Mouse (Mus musculus) lung, adult 2 months (tissue): ENCODE measurements around the gene Azin2. TPM values are rescaled to one million over a fixed set of nuclear protein-coding genes. Genes with fewer than 3 reads are reported as not detected.
A peak's percentile ranks its signal among the peaks of the same experiment; 100 is the strongest.

Source experiments
- DNase-seq: peaks from one replicate; pipeline ENCODE4 v3.0.0; 2022
- H3K4me1 ChIP-seq: fragments of 200-500 bp; 2 replicates; pipeline ENCODE4 v1.6.1; 2011; ENCODE audit warnings: low read length; ENCODE audit not compliant: control insufficient read depth, insufficient read depth
- H3K4me3 ChIP-seq: fragments of 200-500 bp; replicated peaks from 2 replicates; pipeline ENCODE3; 2011; ENCODE audit warnings: low read depth, mild to moderate bottlenecking, control low read depth, low read length; ENCODE audit errors: extremely low read depth
- CTCF ChIP-seq: fragments of 200-500 bp; IDR thresholded peaks from 2 replicates; pipeline ENCODE4 v1.5.1; 2011; ENCODE audit warnings: mild to moderate bottlenecking, low read length, control low read depth; ENCODE audit not compliant: insufficient read depth
- POLR2A ChIP-seq: fragments of 200-500 bp; IDR thresholded peaks from 2 replicates; pipeline ENCODE4 v1.6.1; 2011; ENCODE audit warnings: low read depth, mild to moderate bottlenecking, control low read depth, low read length, borderline replicate concordance; ENCODE audit errors: extremely low read depth
- WGBS: fragments of 180-500 bp; shearing (Covaris S2); methylation state at CpG from one replicate; pipeline ENCODE4 v1.1.7; 2018; 5-methylcytosine and 5-hydroxymethylcytosine counted together
- polyA plus RNA-seq: library from polyadenylated mRNA; depleted of rRNA; stranded (reverse); fragments of >200 nt; gene quantifications from 2 replicates; pipeline ENCODE4 v1.2.3, GENCODE M21; 2012

Azin2 gene
- polyA plus RNA-seq, 1 experiment, result 46.2 TPM

DNA sequence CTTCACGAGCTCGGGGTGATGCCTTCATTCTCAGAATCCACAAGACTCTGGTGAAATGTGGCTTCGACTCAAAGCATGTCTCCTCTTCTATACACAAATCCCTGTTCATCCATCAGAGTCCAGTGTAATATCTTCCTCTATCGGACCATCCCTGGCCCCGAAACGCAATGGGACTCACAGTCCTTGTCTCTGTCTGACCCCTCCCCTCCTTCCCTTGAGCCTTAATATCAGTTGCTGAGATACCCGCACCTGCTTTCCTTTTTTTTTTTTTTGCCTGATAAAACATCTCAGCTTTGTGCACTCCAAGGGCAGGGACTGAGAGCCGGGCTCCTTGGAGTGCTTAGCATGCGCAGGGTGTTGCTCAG lies 666 bp upstream of the Azin2 start:
- TF ChIP-seq CTCF, result no peak
- no peak for TF ChIP-seq POLR2A
- 7% methylated on average over 9 of the region's 9 CpGs for WGBS
- DNase-seq, result no peak
- Histone ChIP-seq H3K4me1 (peaks cover 1% of the 10 kb centered on the region; the same call in 1 of the 2 replicates), H3K4me3 (peak overlapping the region; percentile 22)

DNA sequence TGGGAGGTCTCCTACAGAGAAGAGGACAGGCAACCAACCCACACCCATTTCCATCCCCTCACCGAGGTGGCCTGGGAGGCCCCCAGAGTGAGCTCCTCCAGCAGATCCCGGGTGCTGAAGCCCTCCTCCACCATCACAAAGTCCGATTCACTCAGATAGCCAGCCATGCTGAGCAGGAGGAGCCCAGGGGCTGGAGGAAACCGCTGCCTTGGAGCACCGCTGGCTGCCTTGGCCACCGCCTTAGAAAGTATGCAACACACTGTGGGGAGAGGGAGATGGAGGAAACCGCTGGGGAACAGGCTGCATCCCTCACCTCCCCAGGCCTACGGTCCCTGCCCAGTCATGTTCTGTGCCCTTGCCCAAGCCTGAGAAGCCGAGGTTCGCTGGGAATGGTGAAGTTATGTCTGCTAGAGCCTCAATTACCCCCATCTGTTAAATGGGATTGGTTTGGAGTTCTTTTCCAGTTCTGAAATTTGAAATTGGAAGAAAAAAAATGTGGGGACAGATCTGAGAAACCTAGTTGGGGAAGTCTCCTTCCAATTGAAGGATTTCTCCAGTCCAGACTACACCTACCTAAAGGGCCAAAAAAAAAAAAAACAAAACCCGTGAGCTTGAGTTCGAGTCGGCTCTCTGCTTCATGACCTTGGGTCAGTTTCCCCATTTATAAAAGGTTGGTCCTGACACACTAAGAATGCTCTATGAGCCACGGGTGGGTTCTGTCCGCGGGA lies 777 bp downstream of the Azin2 start:
- peak overlapping the region; percentile 80 for H3K4me3 ChIP-seq
- TF ChIP-seq POLR2A, result no peak
- TF ChIP-seq CTCF, result no peak
- no peak for DNase-seq
- WGBS, result 12% methylated on average over 16 of the region's 16 CpGs
- no peaks in the 10 kb centered on the region for H3K4me1 ChIP-seq

DNA sequence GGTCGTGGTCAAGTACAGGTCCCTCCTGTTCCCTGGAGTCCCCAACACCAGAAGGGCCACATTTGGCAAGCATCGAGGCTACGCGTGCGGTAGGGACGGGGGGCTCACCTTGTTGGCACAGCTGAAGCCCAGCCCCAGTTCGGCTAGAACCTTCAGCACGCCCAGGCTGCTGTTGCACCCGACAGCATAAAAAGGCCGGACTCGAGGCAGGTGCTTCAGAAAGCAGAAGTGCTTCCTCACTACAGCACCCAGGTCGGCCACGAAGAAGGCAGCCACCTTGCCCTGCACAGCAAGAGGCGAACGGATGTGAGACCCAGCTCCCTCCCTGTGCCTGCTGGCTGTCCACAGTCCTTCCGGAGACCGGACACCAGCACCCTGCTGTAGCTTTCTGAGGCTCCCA lies 2.6 kb downstream of the Azin2 start:
- no peak overlapping the region for H3K4me3 ChIP-seq
- TF ChIP-seq POLR2A, result no peak
- no peak for TF ChIP-seq CTCF
- 79% methylated on average over 17 of the region's 17 CpGs for WGBS
- no peaks in the 10 kb centered on the region for H3K4me1 ChIP-seq
- no peak for DNase-seq

DNA sequence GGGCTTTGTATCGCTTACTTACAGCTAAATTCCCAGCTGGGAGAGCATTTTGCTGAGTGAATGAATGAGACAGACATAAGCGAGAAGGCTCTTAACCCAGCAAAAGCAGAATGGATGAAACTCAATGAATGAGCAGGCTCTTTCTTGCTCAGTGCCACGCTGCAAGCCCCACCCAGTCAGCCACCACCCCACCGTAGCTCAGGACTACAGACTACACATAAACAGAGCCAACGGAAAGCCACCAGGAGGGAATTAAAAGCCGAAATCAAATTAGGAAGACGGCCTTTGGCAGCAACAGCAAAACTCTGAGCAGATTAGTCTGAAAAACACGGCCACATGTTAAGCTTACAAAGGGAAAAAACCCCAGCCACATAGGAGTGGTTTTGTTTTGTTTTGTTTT lies 3.4 kb downstream of the Azin2 start:
- Histone ChIP-seq H3K4me3 (no peak overlapping the region), H3K4me1 (no peaks in the 10 kb centered on the region)
- WGBS, result 73% methylated on average over 8 of the region's 8 CpGs
- DNase-seq, result no peak
- TF ChIP-seq POLR2A, result no peak
- TF ChIP-seq CTCF, result no peak

DNA sequence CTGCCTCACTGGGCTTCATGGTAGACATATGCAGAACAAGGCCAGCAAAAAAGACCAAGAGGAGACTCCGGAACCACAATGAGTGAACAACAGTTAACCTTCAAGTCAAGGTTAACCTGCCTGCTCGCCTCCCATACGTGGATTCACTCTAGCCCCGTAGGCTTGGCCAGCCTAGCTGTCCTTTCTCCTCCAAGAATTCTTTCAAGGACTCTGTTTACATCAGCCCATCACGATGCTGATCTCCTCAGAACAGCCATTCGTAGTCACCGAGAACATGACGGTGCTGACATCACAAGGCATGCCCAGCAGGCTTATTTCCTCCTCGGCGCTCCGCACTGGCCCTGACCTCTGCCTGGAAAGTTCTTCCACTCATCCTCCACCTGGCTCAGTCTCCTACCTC lies 4.1 kb downstream of the Azin2 start:
- WGBS, result 70% methylated on average over 11 of the region's 11 CpGs

DNA sequence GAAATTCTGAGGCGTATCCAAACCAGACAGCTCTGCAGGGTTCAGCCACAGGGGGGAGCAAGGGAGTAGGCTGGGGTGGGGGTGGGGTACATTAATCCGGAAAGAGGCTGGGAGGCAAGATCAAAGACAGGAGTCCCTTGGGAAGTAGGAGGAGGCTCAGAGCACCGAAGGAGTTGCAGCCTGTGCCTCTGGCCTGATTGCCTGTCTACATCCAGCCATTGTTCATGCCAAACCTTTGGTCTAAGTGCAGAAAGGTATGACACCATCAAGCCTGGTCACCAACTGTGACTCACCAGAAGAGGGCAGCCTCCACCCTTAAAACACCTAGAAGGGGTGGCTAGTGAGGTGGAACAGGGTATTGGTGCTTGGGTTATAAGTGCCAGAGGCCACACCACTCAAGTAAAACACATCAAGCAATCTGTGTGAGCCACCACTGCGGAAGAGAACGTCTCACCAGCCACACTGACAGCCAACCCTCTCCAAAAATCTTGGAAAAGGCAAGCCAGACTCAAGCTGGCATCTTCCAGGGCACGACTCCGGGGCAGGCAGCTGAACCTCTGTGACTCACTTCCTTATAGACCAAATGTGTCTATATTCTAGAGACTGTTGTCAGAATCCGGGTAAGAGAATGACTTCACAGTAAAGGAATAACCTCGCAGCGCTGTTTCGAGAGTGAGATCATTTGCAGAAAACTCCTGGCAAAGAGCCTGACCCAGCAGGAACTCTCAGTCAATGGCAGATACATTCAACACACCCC lies 4.9 kb downstream of the Azin2 start:
- 22% methylated on average over 11 of the region's 11 CpGs for WGBS
- DNase-seq, result peak; percentile 60
- TF ChIP-seq CTCF (peak; percentile 44), POLR2A (no peak)
- H3K4me3 ChIP-seq, result no peak overlapping the region
- no peaks in the 10 kb centered on the region for H3K4me1 ChIP-seq

More for the DNA sequence above, 4.1 kb downstream of the Azin2 start:
- no peak overlapping the region for H3K4me3 ChIP-seq
- DNase-seq, result no peak
- TF ChIP-seq CTCF, result no peak
- TF ChIP-seq POLR2A, result no peak
- H3K4me1 ChIP-seq, result no peaks in the 10 kb centered on the region

DNA sequence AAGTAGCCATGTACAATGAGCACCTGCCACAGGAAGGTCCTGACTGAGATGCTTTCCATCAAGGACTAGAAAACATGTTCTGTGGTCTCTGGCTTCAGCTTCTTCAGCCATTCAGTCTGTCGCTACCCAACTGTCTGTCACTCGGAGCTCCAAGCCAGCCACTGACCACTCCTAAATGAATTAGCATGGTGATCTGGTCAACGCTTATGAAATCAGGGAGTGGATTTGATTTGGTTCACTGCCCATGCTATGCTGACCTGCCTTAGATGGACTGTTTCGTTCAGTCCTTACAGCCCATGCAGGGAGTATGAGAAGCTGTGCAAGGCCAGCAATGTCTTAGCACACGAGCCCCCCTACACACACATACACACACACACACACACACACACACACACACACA lies 8.4 kb downstream of the Azin2 start:
- Histone ChIP-seq H3K4me3 (no peak overlapping the region), H3K4me1 (peaks cover 5% of the 10 kb centered on the region; the same call in 1 of the 2 replicates)
- 73% methylated on average over 5 of the region's 5 CpGs for WGBS
- DNase-seq, result no peak
- no peak for TF ChIP-seq CTCF

DNA sequence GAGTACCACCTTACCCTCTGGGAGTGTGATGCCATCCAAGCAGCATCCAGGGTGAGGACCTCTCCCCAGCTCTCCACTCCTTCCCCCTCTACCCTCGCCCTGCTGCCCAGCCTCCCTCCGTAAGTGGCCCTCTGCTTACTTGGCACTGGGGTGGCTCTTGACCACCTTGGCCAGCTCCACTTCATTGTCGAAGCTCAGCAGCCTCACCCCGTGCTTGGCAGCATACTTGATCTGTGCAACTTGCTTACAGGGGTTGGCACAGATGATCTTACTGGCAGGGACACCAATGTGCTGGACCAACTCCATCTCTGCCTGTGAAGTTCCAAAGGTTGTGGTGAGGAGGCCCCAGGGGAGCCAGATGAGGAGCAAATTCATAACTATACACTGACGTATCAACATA lies 11.8 kb downstream of the Azin2 start:
- TF ChIP-seq POLR2A, result no peak
- no peak for TF ChIP-seq CTCF
- peak; percentile 37 for DNase-seq
- 46% methylated on average over 5 of the region's 5 CpGs for WGBS
- Histone ChIP-seq H3K4me1 (peaks cover 5% of the 10 kb centered on the region; the same call in 1 of the 2 replicates), H3K4me3 (no peak overlapping the region)

DNA sequence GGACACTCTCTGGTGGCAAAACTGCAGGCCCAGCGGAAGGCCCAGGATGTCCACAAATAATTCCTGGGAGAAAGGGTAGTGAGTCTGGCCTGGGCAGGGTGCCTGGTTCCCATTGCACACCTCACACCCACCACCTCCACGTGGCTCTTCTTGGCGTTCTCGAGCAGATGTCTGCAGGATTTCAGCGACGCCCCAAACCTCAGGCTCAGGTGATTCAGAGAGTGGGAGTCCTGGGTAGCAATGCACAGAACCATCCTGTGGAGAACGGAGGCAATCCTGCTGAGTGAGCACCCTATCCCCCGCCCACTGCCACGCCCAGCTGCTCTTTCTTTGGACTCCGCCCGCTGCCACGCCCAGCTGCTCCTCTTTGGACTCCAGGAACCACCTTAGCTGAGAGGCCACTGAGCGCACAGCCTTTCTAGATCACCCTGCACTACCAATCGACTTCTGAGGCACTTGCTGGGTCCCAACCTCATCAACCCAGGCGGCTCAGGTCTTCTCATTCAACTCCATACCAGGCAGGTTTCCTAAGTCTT lies 12.7 kb downstream of the Azin2 start:
- no peak for DNase-seq
- 45% methylated on average over 15 of the region's 15 CpGs for WGBS
- no peak for TF ChIP-seq POLR2A
- TF ChIP-seq CTCF, result no peak
- no peak overlapping the region for H3K4me3 ChIP-seq
- peaks cover 5% of the 10 kb centered on the region; the same call in 1 of the 2 replicates for H3K4me1 ChIP-seq
